Mouse (Mus musculus) kidney, postnatal 25 days (tissue): ENCODE measurements around the gene Olfr1221.
"Not testable (repeated sequence)": the region's sequence is repeated elsewhere in the genome, so short reads cannot be mapped to it uniquely, and the experiment has no call there.

Experiments
- DNase-seq, 2 experiments: peaks; one replicate each; pipeline ENCODE4 v3.0.0; 2021; ENCODE audit warnings: mixed read lengths in 2 of 2

Olfr1221 gene

DNA sequence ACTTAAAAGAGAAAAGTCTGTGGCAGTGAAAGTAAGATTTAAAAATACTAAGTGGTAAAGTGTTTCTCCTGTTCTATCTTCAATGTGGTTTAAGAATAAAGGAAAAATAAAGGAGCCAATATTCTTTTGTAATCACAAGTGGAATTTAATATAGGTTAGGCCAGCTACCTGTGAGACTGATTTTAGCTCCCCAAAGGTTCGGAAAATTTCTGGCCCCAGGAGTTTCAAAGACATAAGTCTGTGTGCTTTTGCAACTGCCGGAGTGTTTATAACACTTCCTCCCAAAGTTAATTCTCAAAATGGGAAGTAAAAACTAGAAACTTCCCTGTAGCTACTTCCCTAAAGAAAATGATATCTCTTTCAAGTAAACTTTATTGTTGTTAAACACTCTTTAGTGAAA is at the start of gene Olfr1221:
TSS of gene Olfr1221 (minus strand) at position 101 of the 400 bp plus-strand sequence.
- no peak for DNase-seq

DNA sequence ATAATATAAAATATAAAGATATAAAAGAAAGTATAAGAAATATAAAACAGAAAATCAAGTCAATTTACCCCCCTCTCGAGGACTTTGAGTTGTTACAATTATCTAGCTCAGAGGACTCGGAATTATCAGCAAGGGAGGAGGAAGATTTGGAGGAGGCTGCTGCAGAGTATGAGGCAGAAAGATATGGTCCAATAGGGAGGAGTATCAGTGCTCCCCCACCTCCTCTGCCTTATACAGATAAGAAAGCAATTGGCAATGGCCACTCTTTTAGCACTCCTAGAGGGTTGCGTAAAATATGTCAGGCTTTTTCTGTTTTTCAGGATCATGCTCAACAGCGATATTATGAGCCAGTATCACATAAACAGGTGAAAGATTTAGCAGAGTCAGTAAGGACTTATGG is 47.6 kb upstream of the Olfr1221 start:
- DNase-seq = not testable (repeated sequence)

DNA sequence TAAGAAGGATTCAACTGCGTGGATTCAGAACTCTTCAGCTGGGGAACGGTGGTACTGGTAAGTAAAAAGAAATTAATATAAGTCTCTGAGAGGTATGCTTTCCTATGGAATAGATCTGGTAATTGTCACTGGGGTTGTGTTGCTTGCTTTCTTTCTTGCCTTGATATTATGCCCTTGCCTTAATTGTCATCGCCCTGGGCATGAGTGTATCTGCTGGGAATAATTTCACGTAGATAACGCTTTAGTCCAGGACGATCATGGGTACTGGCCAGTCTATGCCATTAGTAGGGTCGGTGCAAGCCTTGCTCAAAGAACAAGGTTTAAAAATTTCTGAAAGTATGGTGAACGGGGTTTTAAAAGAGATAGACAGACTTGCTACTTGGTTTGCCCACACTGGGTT is 46.9 kb upstream of the Olfr1221 start, which contains the start of gene Olfr1224-ps1:
TSS of gene Olfr1224-ps1 (minus strand) at position 101 of the 400 bp plus-strand sequence.
- not testable (repeated sequence) for DNase-seq

DNA sequence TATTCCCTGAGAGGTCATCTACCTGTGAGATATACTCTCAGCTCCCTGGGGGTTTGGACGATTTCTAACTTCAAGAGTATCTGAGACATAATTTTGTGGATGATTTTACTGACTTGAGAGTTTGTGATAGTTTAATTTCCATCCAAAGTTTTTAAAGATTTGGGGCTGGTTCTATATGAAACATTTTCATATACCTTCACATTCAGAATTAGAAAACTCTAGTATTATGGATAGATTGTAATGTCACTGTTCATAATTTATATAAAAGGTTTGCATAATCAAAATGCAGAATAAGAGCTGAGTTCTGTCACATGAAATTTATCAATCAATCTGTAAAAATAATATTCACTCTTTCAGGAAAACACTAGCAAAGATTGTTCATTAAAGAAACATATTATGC is 34.4 kb upstream of the Olfr1221 start, which contains the start of gene Olfr1223:
TSS of gene Olfr1223 (minus strand) at position 101 of the 400 bp plus-strand sequence.
- no peak for DNase-seq

DNA sequence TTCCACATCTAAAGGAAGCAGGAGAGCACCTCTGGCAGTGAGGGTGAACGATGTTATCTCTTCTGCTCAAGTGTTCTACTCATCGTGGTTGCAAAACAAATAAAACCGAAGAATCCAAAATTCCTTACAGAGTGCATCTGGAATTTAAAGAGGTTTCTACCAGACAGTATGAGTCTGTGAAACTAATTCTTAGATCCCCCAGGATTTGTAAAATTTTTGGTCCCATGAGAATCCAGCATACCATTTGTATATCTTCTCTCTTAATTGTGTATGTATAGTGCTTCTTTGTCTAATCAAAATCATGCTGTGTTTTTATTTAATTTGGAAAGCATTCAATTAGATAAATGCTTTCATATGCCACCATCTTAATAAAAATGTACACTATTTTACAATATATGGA is 15.9 kb upstream of the Olfr1221 start, which contains the start of gene Olfr1222:
TSS of gene Olfr1222 (minus strand) at position 101 of the 400 bp plus-strand sequence.
- no peak for DNase-seq

DNA sequence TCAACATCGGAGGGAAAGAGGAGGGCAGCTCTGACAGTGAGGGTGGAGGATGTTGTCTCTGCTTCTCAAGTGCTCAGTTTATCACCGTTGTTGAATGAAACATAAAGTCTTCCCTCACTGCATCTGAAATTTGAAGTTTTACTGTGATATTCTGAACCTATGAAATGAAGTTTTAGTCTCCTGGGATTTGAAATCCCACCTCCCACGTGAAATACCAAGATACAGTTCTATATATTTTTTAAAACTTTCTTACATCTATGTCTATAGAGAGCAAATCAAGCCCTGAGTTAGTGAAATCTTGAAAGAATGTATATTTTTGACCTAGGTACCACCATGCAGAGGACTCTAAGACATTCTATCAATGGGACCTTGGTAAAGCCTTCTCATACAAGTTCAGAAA is 10.3 kb downstream of the Olfr1221 start, which contains the start of gene Olfr1220:
TSS of gene Olfr1220 (minus strand) at position 101 of the 400 bp plus-strand sequence.
- DNase-seq = no peak

DNA sequence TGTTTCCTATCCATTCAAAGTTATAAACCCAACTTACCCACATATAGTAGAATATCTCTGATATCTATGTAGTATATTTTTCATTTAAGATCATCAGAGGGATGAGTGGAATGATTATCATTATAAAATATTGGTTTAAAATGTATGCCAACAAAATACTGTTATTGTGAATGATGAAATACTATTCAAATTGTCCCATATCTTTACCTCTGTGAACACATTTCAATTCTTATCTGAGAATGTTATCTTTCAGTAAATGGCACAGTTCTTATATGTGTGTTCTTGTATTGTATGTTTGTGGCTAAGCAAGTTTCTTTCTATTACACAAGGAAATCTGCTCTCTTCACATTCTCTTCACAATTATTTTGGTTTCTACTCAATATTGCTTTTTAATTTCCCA is 11.4 kb downstream of the Olfr1221 start:
- DNase-seq = no peak

DNA sequence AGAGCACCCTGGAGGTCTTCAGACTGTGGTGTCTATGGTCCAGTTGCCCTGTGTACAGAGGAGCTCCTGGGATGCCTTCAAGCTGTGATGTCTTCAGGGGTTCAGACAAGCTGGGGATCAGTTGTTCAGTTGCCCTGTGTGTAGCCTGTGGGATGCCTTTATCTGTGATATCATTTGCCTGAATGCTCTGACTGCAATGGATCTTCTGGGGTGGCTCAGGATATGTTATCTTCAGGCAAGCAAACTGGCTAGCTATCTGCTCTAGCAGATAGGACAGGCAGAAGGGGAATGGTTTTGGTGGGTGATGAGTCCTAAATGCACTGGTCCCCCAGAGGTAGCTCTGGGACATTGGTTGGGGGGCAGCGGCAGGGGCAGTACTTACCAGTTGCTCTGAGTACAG is 23.2 kb downstream of the Olfr1221 start:
- no peak for DNase-seq

DNA sequence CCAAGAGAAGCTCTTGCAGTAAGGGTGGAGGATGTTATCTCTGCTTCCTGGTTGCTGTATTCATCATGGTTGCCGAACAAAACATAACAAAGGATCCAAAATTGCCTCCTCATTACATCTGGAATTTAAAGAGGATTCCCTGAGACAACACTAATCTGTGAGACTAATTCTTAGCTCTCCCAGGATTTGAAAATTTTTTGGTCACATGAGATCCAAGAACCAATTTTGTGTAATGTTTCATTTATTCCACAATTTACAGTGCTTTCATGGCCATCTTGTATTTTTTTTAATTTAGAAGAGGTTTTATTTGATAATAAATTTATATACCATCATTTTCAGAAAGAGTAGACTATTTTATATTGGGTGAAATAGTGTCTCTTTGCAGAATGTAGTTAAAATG is 33.7 kb downstream of the Olfr1221 start, which contains the start of gene Olfr1219:
TSS of gene Olfr1219 (minus strand) at position 101 of the 400 bp plus-strand sequence.
- DNase-seq = no peak

DNA sequence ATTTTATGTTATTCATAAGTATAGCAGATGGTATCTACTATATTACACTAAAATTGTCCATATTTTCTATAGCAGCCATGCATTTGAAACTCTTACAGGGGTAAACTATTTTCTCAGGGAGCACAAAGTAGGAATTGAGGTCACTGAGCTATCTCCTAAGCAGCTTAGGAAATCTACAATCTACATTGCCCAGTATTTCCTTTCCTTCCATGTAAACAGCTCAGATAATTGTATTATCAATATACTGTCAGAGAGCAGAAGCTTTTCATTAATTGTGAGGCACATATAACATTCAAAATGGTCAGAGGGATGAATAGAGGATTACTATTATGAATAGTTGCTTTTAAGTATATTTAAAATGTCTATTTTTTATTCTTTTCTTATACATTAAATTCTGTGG is 35.6 kb downstream of the Olfr1221 start:
- no peak for DNase-seq

DNA sequence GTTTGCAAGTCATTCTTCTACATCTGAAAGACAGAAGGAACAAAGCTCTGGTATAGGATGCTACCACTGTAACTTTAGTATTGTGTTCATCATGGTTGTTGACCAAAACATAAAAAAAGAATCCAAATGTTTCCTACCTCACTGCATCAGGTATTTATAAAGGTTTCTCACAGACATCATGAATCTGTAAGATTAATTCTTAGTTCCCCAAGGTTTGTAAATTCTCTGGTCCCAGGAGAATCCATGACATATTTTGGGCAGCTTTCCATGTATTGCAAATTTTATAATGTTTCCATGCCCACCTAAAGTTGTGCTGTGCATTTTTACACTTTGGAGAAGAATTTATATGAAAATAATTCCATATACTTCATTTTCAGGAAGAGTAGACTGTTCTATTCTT is 56.0 kb downstream of the Olfr1221 start, which contains the start of gene Olfr1218:
TSS of gene Olfr1218 (minus strand) at position 101 of the 400 bp plus-strand sequence.
- no peak for DNase-seq
